Mouse (Mus musculus): ENCODE data around the gene Vstm2a. TPM values are rescaled to one million over a fixed set of nuclear protein-coding genes. Genes with fewer than 3 reads are reported as not detected.

The Vstm2a gene
- polyA plus RNA-seq, 1 experiment from 2014 or later, result 0.03 TPM

- Histone ChIP-seq H3K36me3 (replicated peaks) (no peaks in the 10 kb centered on the region), H3K4me2 (no peak overlapping the region), H3K9ac (no peak overlapping the region), H3K27ac (replicated peaks) (no peak overlapping the region), H3K4me3 (replicated peaks) (no peak overlapping the region), H3K27me3 (no peaks in the 10 kb centered on the region), H3K9me3 (replicated peaks) (no peaks in the 10 kb centered on the region), H3K4me1 (replicated peaks) (no peaks in the 10 kb centered on the region)
- WGBS (ENCODE audit: insufficient replicate concordance), result 52% methylated on average over 7 of the region's 7 CpGs
- ATAC-seq (ENCODE audit: insufficient read depth), result no peak
These were observed 182.2 kb downstream of the Vstm2a start for GRCm38 (mm10) chr11:16439548-16440251.

Measured in liver, embryonic 15.5 days (tissue).